Mouse (Mus musculus) c-Kit-positive CD71-positive TER-119-negative erythroid progenitor cells, embryonic 14.5 days (primary cell): ENCODE data around the gene Smurf1.

Experiments
- DNase-seq: peaks from one replicate; pipeline ENCODE4 v3.0.0-alpha.2; 2013; ENCODE audit warnings: low read depth

Gene Smurf1

GRCm38 (mm10) chr5:144954432-144954831 is 11.2 kb downstream of the Smurf1 start:
- DNase-seq = no peak

GRCm38 (mm10) chr5:144952592-144952991 is 13.1 kb downstream of the Smurf1 start:
- no peak for DNase-seq

- DNase-seq = no peak
Measured at GRCm38 (mm10) chr5:144950428-144951051, 15.1 kb downstream of the Smurf1 start.

- no peak for DNase-seq
Measured at GRCm38 (mm10) chr5:144949856-144950255, 15.8 kb downstream of the Smurf1 start.

DNA sequence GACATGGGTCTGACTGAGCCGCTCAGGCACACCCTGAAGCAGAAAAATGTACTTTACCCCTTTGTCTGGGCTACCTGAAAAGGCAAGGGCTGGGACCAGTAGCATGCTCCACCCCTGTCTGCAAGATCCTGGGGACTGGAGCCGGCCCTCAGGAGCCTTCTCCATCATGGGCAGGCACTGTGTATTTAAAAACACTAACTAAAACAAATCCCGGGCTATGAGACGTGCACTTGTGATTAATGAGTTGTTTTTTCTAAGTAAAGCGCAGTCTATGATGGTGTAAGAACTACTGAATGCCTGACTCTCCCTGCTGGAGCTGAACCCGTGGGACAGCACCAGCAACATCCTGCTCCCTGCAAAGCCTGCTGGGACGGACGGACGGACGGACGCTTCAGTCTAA is 17.2 kb downstream of the Smurf1 start:
- no peak for DNase-seq

DNA sequence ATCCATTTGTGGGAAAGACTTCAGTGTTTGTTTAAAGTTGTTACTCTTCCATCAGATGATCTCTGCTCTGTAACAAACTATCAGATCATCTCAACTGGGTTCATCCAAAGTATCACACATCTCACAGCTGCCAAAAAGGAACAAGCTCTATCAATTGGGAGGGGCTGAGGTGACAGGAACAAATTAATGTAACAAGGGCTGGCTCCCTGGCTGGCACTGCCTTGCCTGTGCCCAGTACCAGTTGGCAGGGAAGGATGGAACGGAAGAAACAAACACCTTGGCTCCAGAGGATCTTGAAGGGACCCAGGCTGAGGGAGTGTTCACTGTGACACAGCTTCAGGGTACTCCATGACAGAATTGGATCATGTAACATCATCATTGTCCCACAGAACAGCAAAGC is 17.6 kb downstream of the Smurf1 start:
- DNase-seq = no peak

- DNase-seq = no peak
Measured at GRCm38 (mm10) chr5:144946032-144946431, 19.6 kb downstream of the Smurf1 start.

DNA sequence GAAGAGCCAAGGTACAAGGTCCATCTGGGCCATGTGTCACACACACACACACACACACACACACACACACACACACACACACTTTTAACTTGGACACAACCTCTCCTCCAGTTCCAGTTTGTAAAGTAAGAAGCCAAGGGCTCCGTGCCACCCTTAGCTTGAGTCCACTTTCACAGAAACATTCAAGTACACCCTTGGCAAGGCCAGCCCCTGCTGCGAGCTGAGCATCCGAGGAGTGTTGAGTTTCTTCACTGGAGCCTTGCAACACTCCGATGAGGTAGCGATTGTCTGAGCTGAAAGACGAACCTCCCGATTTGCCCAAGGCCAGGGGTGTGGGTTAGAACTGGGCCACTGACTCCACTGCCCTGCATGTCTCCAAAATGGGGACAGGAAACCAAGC is 20.7 kb downstream of the Smurf1 start:
- no peak for DNase-seq

GRCm38 (mm10) chr5:144944370-144944769 is 21.3 kb downstream of the Smurf1 start:
- no peak for DNase-seq

GRCm38 (mm10) chr5:144943346-144943745 is 22.3 kb downstream of the Smurf1 start:
- DNase-seq = no peak

- no peak for DNase-seq
Measured at GRCm38 (mm10) chr5:144942431-144942830, 23.2 kb downstream of the Smurf1 start.

DNA sequence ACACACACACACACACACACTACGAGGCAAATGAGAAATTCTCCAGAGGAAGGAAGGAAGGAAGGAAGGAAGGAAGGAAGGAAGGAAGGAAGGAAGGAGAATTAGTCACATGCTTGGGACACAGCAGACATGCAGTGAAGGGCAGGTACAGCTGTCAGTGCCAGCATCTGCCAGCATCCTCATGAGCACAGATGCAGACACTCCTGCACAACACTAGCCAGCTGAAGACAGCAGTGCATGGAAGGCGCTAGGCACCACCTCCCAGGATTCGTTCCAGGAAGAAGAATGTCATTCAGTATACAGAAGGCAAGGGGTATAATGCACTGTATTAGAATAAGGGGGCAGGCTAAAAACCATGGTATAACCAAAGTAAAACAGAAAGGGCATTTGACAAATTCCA is 24.7 kb downstream of the Smurf1 start:
- DNase-seq = no peak

DNA sequence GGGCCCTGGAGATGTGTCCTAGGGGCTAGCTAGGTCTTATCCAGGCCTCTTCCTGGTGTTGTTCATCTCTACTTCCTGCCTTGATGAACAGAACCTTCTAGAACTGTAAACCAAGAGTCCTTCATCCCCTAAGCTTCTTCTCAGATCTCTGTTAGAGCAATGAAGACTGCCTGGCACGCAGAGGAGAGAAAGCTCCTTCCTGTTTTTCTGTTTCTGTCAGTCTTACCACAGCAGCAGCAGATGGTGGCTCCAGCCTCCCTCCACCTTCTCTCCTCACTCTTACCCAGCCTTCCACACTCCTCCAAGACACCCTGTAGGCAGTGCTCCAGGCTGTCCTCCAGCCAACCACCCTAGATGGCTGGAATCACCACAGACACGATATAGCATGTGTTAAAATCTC is 28.3 kb downstream of the Smurf1 start:
- DNase-seq = no peak

DNA sequence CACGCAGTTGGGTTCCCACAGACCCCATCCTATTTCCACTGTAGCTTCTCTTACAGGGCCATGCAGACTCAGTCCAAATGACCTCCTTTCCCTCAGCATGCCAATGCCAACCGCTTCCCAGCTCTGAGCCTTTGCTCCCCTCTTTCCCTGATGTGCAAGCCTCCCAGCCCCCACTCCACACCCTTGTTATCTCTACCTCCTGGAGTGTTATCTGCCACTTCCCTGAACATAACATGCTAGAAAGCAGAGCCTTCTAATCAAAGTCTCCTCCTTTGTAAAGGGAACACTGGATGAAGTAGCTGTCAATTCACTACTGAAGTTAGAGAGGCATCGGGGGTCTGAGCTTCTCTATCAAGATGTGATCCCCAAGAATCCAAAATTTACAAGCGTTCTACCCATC is 32.2 kb downstream of the Smurf1 start:
- no peak for DNase-seq

DNA sequence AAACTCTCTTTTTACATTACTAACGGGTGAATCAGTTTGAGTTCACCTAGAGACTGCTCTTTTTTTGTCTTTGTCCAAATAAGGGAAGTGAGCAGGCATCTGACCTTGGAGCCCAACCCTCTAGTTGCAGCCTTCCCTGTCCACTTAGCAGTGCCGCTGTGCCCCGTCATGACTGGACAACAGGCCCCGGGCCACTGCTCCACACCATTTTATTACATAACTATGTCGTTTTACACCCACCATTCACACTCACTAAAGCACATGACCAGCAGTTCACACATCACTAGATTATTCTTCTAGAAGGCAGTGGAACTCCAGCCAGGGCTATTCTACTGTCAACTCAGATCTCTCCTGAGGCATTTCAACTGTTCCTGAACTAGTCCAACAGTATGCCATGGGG is 33.8 kb downstream of the Smurf1 start:
- DNase-seq = no peak

GRCm38 (mm10) chr5:144928856-144929713 is 36.6 kb downstream of the Smurf1 start:
- DNase-seq = no peak

DNA sequence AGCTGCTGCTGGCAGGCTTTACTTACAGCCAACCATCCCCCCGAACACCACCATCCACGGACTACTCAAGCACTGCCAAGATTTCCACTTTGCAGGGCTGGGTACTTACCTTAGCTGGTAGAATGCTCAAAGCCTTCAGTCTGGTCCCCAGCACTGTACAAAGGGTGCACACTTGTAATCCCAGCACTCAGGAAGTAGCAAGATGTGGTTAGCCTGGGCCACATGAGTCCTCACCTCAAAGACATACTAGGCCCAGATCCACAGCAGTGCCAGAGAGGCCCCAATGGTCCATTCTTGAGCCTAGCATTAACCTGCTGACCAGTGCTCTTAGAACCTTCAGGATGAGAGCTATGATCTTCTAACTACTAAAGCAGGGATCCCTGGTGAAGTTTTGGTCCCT is 39.4 kb downstream of the Smurf1 start:
- DNase-seq = no peak

DNA sequence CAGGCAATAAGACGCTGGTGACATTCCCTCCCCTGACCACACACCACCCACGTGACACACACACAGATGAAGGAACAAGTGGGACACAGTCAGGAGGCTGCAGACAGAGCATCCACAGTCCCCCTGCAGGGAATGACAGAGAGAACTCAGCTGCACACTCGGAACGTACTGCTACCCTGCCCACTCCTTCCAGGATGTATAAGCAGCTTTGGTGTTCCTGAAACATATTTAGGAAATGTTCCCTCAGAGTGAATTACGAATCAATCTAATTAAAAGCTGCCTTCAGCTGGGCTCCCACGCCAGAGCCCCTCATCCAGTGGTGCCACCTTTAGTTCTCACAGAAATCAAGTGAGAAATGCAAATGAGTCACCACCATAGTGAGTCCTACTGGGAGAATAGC is 42.3 kb downstream of the Smurf1 start:
- DNase-seq = no peak

GRCm38 (mm10) chr5:144919790-144920189 is 45.9 kb downstream of the Smurf1 start:
- DNase-seq = no peak

- DNase-seq = no peak
Measured at GRCm38 (mm10) chr5:144919194-144919593, 46.5 kb downstream of the Smurf1 start.

DNA sequence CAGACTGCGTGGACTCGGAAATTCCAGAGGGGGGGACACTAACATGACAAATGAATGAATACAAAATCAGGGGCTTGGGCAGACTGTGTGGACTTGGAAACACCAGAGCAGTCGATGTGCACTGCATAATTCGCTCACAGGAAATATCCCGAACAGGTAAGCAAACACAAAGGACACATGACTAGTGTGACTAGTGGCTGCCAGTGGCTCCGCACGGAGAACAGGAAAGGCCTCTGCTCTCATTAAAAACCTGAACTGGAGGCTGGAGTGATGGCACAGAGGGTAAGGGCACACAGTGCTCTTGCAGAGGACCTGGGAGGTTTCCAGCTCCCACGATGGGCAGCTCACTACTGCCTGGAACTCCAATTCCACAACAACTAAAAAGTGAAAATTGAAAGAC is 47.4 kb downstream of the Smurf1 start:
- no peak for DNase-seq

GRCm38 (mm10) chr5:144917172-144917571 is 48.5 kb downstream of the Smurf1 start:
- no peak for DNase-seq

- no peak for DNase-seq
Measured at GRCm38 (mm10) chr5:144915828-144916227, 49.8 kb downstream of the Smurf1 start.

DNA sequence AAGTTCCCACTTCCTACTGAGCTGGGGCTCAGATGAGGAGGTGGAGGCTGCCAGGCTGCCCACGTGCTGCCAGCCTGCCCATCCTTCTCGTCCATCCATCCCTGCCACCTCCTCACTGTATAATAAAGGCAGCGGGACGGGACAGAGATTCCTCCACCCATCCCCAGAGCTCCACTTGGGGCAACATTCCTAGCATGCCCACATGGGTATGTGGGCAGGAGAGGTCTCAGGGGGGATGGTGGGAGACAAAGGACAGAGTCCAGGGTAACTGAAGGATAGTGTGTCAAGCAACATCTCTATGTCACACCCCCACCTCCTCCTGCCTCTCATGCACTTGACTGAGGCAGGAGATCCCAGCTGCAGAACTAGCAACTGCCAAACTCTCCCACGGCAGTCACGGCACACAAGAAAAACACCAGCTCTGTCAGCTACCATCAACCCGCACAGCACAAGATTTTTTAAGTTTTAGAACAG is 51.2 kb downstream of the Smurf1 start:
- DNase-seq = no peak
